Mouse (Mus musculus): ENCODE data around the gene Agbl5. TPM values are rescaled to one million over a fixed set of nuclear protein-coding genes. Genes with fewer than 3 reads are reported as not detected.
A peak's percentile ranks its signal among the peaks of the same experiment; 100 is the strongest.
"Not testable (repeated sequence)": the region's sequence is repeated elsewhere in the genome, so short reads cannot be mapped to it uniquely, and the experiment has no call there.

Agbl5 gene
- total and polyA plus RNA-seq, 3 experiments, result 9.9 to 65.8 (median 48.5) TPM

DNA sequence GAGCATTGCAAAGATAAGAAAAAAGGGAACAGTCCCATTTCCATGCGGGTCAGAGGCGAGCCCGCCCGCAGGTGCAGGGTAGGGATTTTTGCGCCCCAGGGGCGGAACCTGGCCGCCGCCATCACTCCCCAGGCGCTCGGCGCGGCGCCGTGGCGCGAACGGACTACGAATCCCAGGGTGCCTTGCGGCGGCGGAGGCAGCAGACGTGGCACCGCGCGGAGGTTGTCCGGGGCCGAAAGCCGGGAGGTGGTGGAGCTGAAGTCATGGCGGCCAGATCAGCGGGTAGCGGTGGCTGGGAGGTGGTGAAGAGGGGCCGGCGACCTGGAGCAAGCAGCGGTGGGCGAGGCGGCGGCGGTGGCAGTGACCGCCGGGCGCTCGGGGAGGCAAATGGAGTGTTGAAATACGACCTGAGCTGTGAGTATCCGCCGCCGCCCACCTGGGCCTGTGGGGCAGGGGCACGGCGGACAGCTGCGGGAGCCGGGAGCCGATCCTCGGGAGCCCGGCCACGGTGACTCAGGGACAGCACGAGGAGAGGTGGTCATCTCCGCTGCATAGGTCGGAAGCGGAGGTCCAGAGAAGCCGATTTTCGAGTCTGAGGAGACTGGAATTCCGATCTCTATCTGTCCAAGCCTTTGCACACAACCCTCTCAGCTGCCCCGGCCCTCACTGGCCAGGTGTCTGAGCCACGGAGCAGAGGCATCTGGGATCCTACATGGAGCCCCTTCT is 18.9 kb upstream of the Agbl5 start:
- DNase-seq (ENCODE audit: low spot score), result peak; percentile 94
- Histone ChIP-seq H3K4me1 (ENCODE audit: insufficient read depth, low read depth, low read length) (peaks cover 34% of the 10 kb centered on the region), H3K4me3 (ENCODE audit: low read depth, low read length) (peak overlapping the region; percentile 88), H3K27me3 (ENCODE audit: insufficient read depth, low read length) (peaks cover 10% of the 10 kb centered on the region), H3K9me3 (replicated peaks) (no peaks in the 10 kb centered on the region), H3K36me3 (replicated peaks) (peaks cover 40% of the 10 kb centered on the region)
- TF ChIP-seq TAL1 (conservative IDR thresholded peaks at IDR 0.05; ENCODE audit: low read depth, low read length), result no peak
- no peak for TF ChIP-seq POLR2AphosphoS5 (IDR thresholded peaks at IDR 0.05; ENCODE audit: insufficient replicate concordance, low read depth, low read length)
- no peak for TF ChIP-seq GATA2 (IDR thresholded peaks at IDR 0.05; ENCODE audit: borderline replicate concordance, low read depth, low read length)
- no peak for TF ChIP-seq GATA1 (IDR thresholded peaks at IDR 0.05; ENCODE audit: borderline replicate concordance, low read length)
- no peak for TF ChIP-seq CTCF (IDR thresholded peaks at IDR 0.05; ENCODE audit: low read depth, low read length)
- ATAC-seq (ENCODE audit: extremely low read depth, insufficient number of reproducible peaks, low FRiP score, poor library complexity, severe bottlenecking), result peak; percentile 63

DNA sequence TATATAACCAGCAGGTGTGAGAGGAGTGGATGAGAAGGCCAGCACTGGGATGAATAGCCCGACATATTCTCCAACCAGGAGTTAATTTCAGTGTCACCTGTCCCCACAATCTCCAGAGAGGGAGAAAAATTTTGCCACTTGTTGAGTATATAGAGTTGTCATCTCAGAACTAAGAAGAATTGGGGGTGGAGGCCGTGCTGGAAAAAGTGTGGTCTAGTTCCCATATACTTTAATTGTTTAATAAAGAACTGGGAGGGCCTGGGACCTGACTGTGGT is 18.4 kb upstream of the Agbl5 start:
- H3K4me3 ChIP-seq (ENCODE audit: low read depth, low read length), result peak overlapping the region; percentile 88
- no peaks in the 10 kb centered on the region for H3K9me3 ChIP-seq (replicated peaks)
- H3K27me3 ChIP-seq (ENCODE audit: insufficient read depth, low read length), result peaks cover 5% of the 10 kb centered on the region
- peaks cover 45% of the 10 kb centered on the region for H3K36me3 ChIP-seq (replicated peaks)
- DNase-seq (ENCODE audit: low spot score) (no peak), ATAC-seq (ENCODE audit: extremely low read depth, insufficient number of reproducible peaks, low FRiP score, poor library complexity, severe bottlenecking) (no peak)
- no peak for TF ChIP-seq POLR2AphosphoS5 (IDR thresholded peaks at IDR 0.05; ENCODE audit: insufficient replicate concordance, low read depth, low read length)
- no peak for TF ChIP-seq TAL1 (conservative IDR thresholded peaks at IDR 0.05; ENCODE audit: low read depth, low read length)
- TF ChIP-seq GATA1 (IDR thresholded peaks at IDR 0.05; ENCODE audit: borderline replicate concordance, low read length), result no peak
- TF ChIP-seq GATA2 (IDR thresholded peaks at IDR 0.05; ENCODE audit: borderline replicate concordance, low read depth, low read length), result no peak
- no peak for TF ChIP-seq CTCF (IDR thresholded peaks at IDR 0.05; ENCODE audit: low read depth, low read length)
- peaks cover 34% of the 10 kb centered on the region for H3K4me1 ChIP-seq (ENCODE audit: insufficient read depth, low read depth, low read length)

DNA sequence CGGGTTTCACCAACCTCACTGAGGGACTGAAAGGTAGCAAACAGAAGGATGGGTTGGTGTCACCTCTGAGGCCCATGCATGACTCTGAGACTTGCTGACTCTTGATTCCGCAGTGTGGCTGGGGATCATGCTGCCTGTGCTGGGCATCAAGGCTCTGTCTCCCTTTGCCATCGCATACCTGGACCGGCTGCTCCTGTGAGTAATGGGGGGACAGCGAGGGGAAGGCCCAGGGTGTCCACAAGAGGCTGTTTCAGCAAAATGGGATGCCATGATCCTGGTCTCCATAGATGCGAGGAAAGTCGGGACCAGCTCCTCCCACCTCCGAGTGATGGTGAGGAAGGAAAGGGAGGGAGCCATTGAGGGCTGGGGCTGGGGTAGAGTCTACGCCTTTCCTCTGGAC is 15.9 kb upstream of the Agbl5 start:
- peaks cover 28% of the 10 kb centered on the region for H3K4me1 ChIP-seq (ENCODE audit: insufficient read depth, low read depth, low read length)
- peaks cover 70% of the 10 kb centered on the region for H3K36me3 ChIP-seq (replicated peaks)
- ATAC-seq (ENCODE audit: extremely low read depth, insufficient number of reproducible peaks, low FRiP score, poor library complexity, severe bottlenecking), result no peak
- no peak overlapping the region for H3K4me3 ChIP-seq (ENCODE audit: low read depth, low read length)
- H3K9me3 ChIP-seq (replicated peaks), result no peaks in the 10 kb centered on the region
- no peaks in the 10 kb centered on the region for H3K27me3 ChIP-seq (ENCODE audit: insufficient read depth, low read length)
- DNase-seq (ENCODE audit: low spot score), result no peak
- TF ChIP-seq GATA1 (IDR thresholded peaks at IDR 0.05; ENCODE audit: borderline replicate concordance, low read length) (no peak), GATA2 (IDR thresholded peaks at IDR 0.05; ENCODE audit: borderline replicate concordance, low read depth, low read length) (no peak), CTCF (IDR thresholded peaks at IDR 0.05; ENCODE audit: low read depth, low read length) (no peak), TAL1 (conservative IDR thresholded peaks at IDR 0.05; ENCODE audit: low read depth, low read length) (no peak), POLR2AphosphoS5 (IDR thresholded peaks at IDR 0.05; ENCODE audit: insufficient replicate concordance, low read depth, low read length) (no peak)

DNA sequence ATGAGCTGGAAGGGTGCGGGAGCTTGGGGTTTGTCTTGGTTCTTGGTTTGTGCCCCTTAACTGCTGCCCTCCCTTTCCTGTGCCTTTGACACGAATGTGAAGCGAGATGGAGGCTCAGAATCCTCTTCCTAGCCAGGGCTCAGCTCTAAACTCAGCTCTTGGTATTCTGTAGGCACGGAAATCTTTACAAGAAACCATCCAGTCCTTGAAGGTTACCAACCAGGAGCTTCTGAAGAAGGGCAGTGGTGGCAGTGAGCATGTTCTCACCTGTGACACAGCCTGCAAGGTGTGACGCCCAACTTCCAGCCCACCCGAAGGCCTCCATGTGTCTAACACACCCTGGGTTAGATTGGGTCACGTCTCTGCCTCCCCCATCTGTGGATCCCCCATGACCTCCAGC is 14.1 kb upstream of the Agbl5 start:
- peaks cover 21% of the 10 kb centered on the region for H3K4me1 ChIP-seq (ENCODE audit: insufficient read depth, low read depth, low read length)
- H3K36me3 ChIP-seq (replicated peaks), result peaks cover 83% of the 10 kb centered on the region
- ATAC-seq (ENCODE audit: extremely low read depth, insufficient number of reproducible peaks, low FRiP score, poor library complexity, severe bottlenecking), result no peak
- no peaks in the 10 kb centered on the region for H3K27me3 ChIP-seq (ENCODE audit: insufficient read depth, low read length)
- no peak for TF ChIP-seq GATA2 (IDR thresholded peaks at IDR 0.05; ENCODE audit: borderline replicate concordance, low read depth, low read length)
- TF ChIP-seq CTCF (IDR thresholded peaks at IDR 0.05; ENCODE audit: low read depth, low read length), result no peak
- no peak for TF ChIP-seq TAL1 (conservative IDR thresholded peaks at IDR 0.05; ENCODE audit: low read depth, low read length)
- TF ChIP-seq GATA1 (IDR thresholded peaks at IDR 0.05; ENCODE audit: borderline replicate concordance, low read length), result no peak
- TF ChIP-seq POLR2AphosphoS5 (IDR thresholded peaks at IDR 0.05; ENCODE audit: insufficient replicate concordance, low read depth, low read length), result no peak
- H3K4me3 ChIP-seq (ENCODE audit: low read depth, low read length), result no peak overlapping the region
- no peaks in the 10 kb centered on the region for H3K9me3 ChIP-seq (replicated peaks)
- no peak for DNase-seq (ENCODE audit: low spot score)

DNA sequence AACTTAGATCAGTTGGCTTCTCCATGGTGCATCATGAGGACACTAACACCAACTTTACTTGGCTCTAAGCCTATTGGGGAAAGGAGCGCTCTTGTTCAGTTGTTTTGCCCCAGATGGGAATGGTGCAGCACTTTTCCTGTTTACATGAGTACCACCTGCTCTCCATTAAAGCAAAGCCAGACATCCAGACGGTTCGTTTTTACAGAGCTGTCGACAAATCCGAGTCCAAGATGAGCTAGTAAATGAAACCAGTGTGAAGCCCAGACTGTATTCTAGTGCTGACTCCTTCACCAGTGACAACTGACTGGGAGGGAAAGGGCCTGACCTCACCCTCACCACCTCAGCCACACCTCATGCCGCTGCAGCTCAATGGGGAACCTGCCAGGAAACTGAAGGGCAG is 9.9 kb upstream of the Agbl5 start:
- H3K36me3 ChIP-seq (replicated peaks), result peaks cover 53% of the 10 kb centered on the region

DNA sequence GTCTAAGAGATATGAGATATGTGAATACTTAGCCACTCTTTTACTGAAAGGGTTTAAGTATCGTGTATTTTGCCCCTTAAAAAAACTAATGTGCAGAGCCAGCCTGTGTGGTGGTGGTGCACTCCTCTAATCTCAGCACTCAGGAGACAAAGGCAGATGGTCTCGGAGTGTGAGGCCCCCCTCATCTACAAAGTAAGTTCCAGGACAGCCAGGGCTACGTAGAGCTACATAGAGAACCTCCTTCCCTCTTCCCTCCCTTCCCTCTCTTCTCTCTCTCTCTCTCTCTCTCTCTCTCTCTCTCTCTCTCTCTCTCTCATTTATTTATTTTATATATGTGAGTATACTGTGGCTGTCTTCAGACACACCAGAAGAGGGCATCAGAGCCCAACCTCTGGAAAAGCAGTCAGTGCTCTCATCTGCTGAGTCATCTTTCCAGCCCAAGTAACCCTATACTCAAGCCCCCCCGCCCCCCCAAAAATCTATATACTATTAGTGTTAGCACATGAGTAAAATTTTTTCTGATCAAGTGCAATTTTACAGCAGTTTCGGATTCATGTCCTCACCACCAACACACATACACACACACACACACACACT is 9.0 kb upstream of the Agbl5 start:
- peaks cover 44% of the 10 kb centered on the region for H3K36me3 ChIP-seq (replicated peaks)
- TF ChIP-seq GATA1 (IDR thresholded peaks at IDR 0.05; ENCODE audit: borderline replicate concordance, low read length) (no peak), GATA2 (IDR thresholded peaks at IDR 0.05; ENCODE audit: borderline replicate concordance, low read depth, low read length) (no peak), TAL1 (conservative IDR thresholded peaks at IDR 0.05; ENCODE audit: low read depth, low read length) (no peak), CTCF (IDR thresholded peaks at IDR 0.05; ENCODE audit: low read depth, low read length) (no peak), POLR2AphosphoS5 (IDR thresholded peaks at IDR 0.05; ENCODE audit: insufficient replicate concordance, low read depth, low read length) (no peak)
- H3K4me1 ChIP-seq (ENCODE audit: insufficient read depth, low read depth, low read length), result no peaks in the 10 kb centered on the region
- no peaks in the 10 kb centered on the region for H3K9me3 ChIP-seq (replicated peaks)
- ATAC-seq (ENCODE audit: extremely low read depth, insufficient number of reproducible peaks, low FRiP score, poor library complexity, severe bottlenecking) (no peak), DNase-seq (ENCODE audit: low spot score) (no peak)
- H3K4me3 ChIP-seq (ENCODE audit: low read depth, low read length), result no peak overlapping the region
- no peaks in the 10 kb centered on the region for H3K27me3 ChIP-seq (ENCODE audit: insufficient read depth, low read length)

More for the DNA sequence above, 9.9 kb upstream of the Agbl5 start:
- H3K27me3 ChIP-seq (ENCODE audit: insufficient read depth, low read length), result no peaks in the 10 kb centered on the region
- H3K9me3 ChIP-seq (replicated peaks), result no peaks in the 10 kb centered on the region
- DNase-seq (ENCODE audit: low spot score) (no peak), ATAC-seq (ENCODE audit: extremely low read depth, insufficient number of reproducible peaks, low FRiP score, poor library complexity, severe bottlenecking) (no peak)
- no peak overlapping the region for H3K4me3 ChIP-seq (ENCODE audit: low read depth, low read length)
- H3K4me1 ChIP-seq (ENCODE audit: insufficient read depth, low read depth, low read length), result no peaks in the 10 kb centered on the region; the same call in 1 of the 2 replicates
- TF ChIP-seq GATA2 (IDR thresholded peaks at IDR 0.05; ENCODE audit: borderline replicate concordance, low read depth, low read length) (no peak), POLR2AphosphoS5 (IDR thresholded peaks at IDR 0.05; ENCODE audit: insufficient replicate concordance, low read depth, low read length) (no peak), CTCF (IDR thresholded peaks at IDR 0.05; ENCODE audit: low read depth, low read length) (no peak), TAL1 (conservative IDR thresholded peaks at IDR 0.05; ENCODE audit: low read depth, low read length) (no peak), GATA1 (IDR thresholded peaks at IDR 0.05; ENCODE audit: borderline replicate concordance, low read length) (no peak)

DNA sequence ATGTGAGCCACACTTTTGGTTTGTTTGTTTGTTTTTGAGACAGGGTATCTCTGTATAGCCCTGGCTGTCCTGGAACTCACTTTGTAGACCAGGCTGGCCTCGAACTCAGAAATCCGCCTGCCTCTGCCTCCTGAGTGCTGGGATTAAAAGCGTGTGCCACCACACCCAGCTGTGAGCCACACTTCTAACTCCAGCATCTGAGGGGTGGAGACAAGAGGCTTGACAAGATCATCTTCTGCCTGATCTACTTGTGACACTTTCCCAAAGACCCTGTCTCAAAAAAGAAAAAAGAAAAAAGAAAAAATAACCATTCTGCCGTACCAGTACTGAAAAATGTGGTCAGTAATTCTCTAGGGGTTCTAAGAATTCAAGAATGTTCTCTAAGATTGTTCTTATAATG is 6.7 kb upstream of the Agbl5 start:
- not testable (repeated sequence) for H3K9me3 ChIP-seq (replicated peaks); H3K4me3 ChIP-seq (ENCODE audit: low read depth, low read length); DNase-seq (ENCODE audit: low spot score); ATAC-seq (ENCODE audit: extremely low read depth, insufficient number of reproducible peaks, low FRiP score, poor library complexity, severe bottlenecking); H3K4me1 ChIP-seq (ENCODE audit: insufficient read depth, low read depth, low read length); H3K27me3 ChIP-seq (ENCODE audit: insufficient read depth, low read length)
- peaks cover 20% of the 10 kb centered on the region for H3K36me3 ChIP-seq (replicated peaks)

Measured in G1E (cell line).